Mouse (Mus musculus) effector memory CD4-positive, alpha-beta T cell, adult 5 months (primary cell): ENCODE results near the gene Gpr135. TPM values are rescaled to one million over a fixed set of nuclear protein-coding genes. Genes with fewer than 3 reads are reported as not detected.

Experiments
- polyA plus RNA-seq: library from polyadenylated mRNA; unstranded; fragments of 100-300 nt; shearing (Covaris generic); gene quantifications from one replicate; pipeline ENCODE4 v1.2.1, GENCODE M21; 2017

Gene Gpr135
- 0.31 TPM for polyA plus RNA-seq

GRCm38 (mm10) chr12:72070327-72071269 lies at the start of gene Gpr135:
Gene Gpr135 (minus strand): TSS chr12:72071125.

GRCm38 (mm10) chr12:72085329-72086165 lies 14.6 kb upstream of the Gpr135 start, which contains the start of the genes L3hypdh and Jkamp:
Gene L3hypdh (minus strand): TSS chr12:72085439.
Gene Jkamp (plus strand): TSS chr12:72085589.

Other genes starting within 250 kb of the Gpr135 start
- gene Daam1, start 240.0 kb downstream of the Gpr135 start, polyA plus RNA-seq, result 8.7 TPM
- gene L3hypdh, start 14.3 kb upstream of the Gpr135 start, polyA plus RNA-seq, result 0.32 TPM
- 26.8 TPM for gene Jkamp, start 14.5 kb upstream of the Gpr135 start, polyA plus RNA-seq
- not detected for gene Ccdc175, start 113.9 kb upstream of the Gpr135 start, polyA plus RNA-seq